Mouse (Mus musculus): Measurements from ENCODE around the gene Mef2c.

DNA sequence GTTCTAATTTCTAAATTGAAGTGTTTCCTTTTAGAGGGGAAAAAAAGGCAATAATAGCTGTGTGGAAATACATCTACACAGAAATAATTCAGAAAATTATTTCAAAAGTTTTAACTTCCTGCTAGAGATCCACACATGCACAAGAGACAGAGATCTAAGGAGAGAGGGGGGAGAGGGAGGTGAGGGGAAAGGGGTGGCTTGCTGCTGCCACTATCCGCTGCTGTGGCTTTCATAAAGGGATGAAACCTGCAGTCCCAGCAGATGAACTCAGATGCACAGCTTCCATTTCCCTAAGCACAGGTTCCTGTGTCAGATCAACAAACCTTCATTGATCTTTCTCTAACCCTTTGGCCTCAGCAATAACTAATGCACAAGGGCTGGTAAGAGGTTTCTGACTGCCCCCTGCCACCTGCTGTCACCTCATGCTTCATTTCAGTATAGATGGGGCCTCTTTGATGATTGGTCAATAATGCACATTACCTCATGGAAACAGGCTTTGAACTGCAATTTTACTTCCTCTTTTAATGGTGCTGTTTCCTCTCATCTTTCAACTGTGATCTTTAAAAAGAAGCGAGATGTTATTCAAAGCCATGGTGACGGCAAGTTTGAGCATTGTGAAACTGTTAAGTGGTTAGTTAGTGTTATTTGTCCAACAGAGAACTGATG lies 105.2 kb downstream of the Mef2c start:
- TF ChIP-seq CTCF (IDR thresholded peaks at IDR 0.05; ENCODE audit: low read depth) (no peak), EP300 (IDR thresholded peaks at IDR 0.05; ENCODE audit: low read depth) (no peak)

All from heart, postnatal 0 days (tissue).